Mouse (Mus musculus) megakaryocyte, adult 5-6 weeks (primary cell): ENCODE data around the gene F8. TPM values are rescaled to one million over a fixed set of nuclear protein-coding genes. Genes with fewer than 3 reads are reported as not detected.
A peak's percentile ranks its signal among the peaks of the same experiment; 100 is the strongest.

Source experiments
- ATAC-seq: 2 replicates; pipeline ENCODE4 v1.8.0; 2016; ENCODE audit warnings: mild to moderate bottlenecking, inconsistent platforms; ENCODE audit not compliant: poor library complexity, severe bottlenecking
- total RNA-seq, 2 experiments: library from RNA; stranded (forward) in 1 of 2; stranded (reverse) in 1 of 2; fragments of 153-499, 151-499 nt in 1 of 2; fragments of 221-1000, 200-1000 nt in 1 of 2; gene quantifications; 2 replicates each; pipeline versions ENCODE4 v1.2.3 to v1.2.4; 2015 to 2017

The F8 gene
- total RNA-seq, 2 experiments from 2014 or later, result 0.29 TPM

GRCm38 (mm10) chrX:75143124-75143555 lies 239.3 kb downstream of the F8 start:
- ATAC-seq, result peak; percentile 66; the same call in 1 of the 2 replicates

GRCm38 (mm10) chrX:75138182-75138581 lies 244.2 kb downstream of the F8 start:
- ATAC-seq, result no peak

- no peak for ATAC-seq
These were observed 244.7 kb downstream of the F8 start for GRCm38 (mm10) chrX:75137729-75138128.

GRCm38 (mm10) chrX:75136938-75137337 lies 245.5 kb downstream of the F8 start:
- ATAC-seq, result no peak

- ATAC-seq, result peak; percentile 93
These were observed 251.8 kb downstream of the F8 start, which contains the start of gene Mpp1 for GRCm38 (mm10) chrX:75130467-75131160. Mpp1 (minus strand) TSS chrX:75131016.

- peak; percentile 19; the same call in 1 of the 2 replicates for ATAC-seq
These were observed 252.9 kb downstream of the F8 start for GRCm38 (mm10) chrX:75129474-75129873.

GRCm38 (mm10) chrX:75128333-75128980 lies 254.0 kb downstream of the F8 start:
- no peak for ATAC-seq

GRCm38 (mm10) chrX:75126893-75127292 lies 255.5 kb downstream of the F8 start:
- peak; percentile 51 for ATAC-seq

- no peak for ATAC-seq
These were observed 256.8 kb downstream of the F8 start for GRCm38 (mm10) chrX:75125606-75126005.

Other genes with a start within 250 kb of the F8 start
- gene Smim9, start 218.8 kb downstream of the F8 start, total RNA-seq (2015), result not detected in 2 replicates
- not detected in 2 replicates for gene Smim9, start 218.8 kb downstream of the F8 start, total RNA-seq (2017)
- 23.5 and 28.2 TPM in 2 replicates for gene Fundc2, start 216 bp downstream of the F8 start, total RNA-seq (2015)
- gene Fundc2, start 216 bp downstream of the F8 start, total RNA-seq (2017), result 25.3 and 40.4 TPM in 2 replicates
- gene Cmc4, start 34.0 kb upstream of the F8 start, total RNA-seq (2015), result 19.0 and 21.9 TPM in 2 replicates
- 6.6 and 6.8 TPM in 2 replicates for gene Cmc4, start 34.0 kb upstream of the F8 start, total RNA-seq (2017)
- 3.6 and 4.5 TPM in 2 replicates for gene Mtcp1, start 34.0 kb upstream of the F8 start, total RNA-seq (2015)
- gene Mtcp1, start 34.0 kb upstream of the F8 start, total RNA-seq (2017), result 9.6 and 10.8 TPM in 2 replicates
- gene Brcc3, start 34.0 kb upstream of the F8 start, total RNA-seq (2015), result 33.0 and 34.8 TPM in 2 replicates
- 26.0 and 29.6 TPM in 2 replicates for gene Brcc3, start 34.0 kb upstream of the F8 start, total RNA-seq (2017)
- gene Vbp1, start 131.7 kb upstream of the F8 start, total RNA-seq (2015), result 90.8 and 95.7 TPM in 2 replicates
- 131 and 143 TPM in 2 replicates for gene Vbp1, start 131.7 kb upstream of the F8 start, total RNA-seq (2017)
- not detected in 2 replicates for gene Rab39b, start 195.6 kb upstream of the F8 start, total RNA-seq (2015)
- not detected in 2 replicates for gene Rab39b, start 195.6 kb upstream of the F8 start, total RNA-seq (2017)